Mouse (Mus musculus): ENCODE results near the gene Tbx10. TPM values are rescaled to one million over a fixed set of nuclear protein-coding genes. Genes with fewer than 3 reads are reported as not detected.
A peak's percentile ranks its signal among the peaks of the same experiment; 100 is the strongest.

Gene Tbx10
- polyA plus RNA-seq, 1 experiment from 2014 or later = not detected

GRCm38 (mm10) chr19:4003641-4004040 is 11.1 kb downstream of the Tbx10 start:
- Histone ChIP-seq H3K4me1 (ENCODE audit: control insufficient read depth, insufficient read depth, low read length) (peaks cover 51% of the 10 kb centered on the region), H3K36me3 (ENCODE audit: control insufficient read depth, insufficient read depth) (peaks cover 23% of the 10 kb centered on the region), H3K4me2 (ENCODE audit: low read depth, low read length) (peak overlapping the region; percentile 65), H3K27ac (ENCODE audit: low read length) (peak overlapping the region; percentile 99), H3K27me3 (ENCODE audit: control insufficient read depth, insufficient read depth, low read length) (no peaks in the 10 kb centered on the region), H3K9ac (ENCODE audit: low read length) (peak overlapping the region; percentile 78), H3K4me3 (ENCODE audit: low read length) (peak overlapping the region; percentile 40), H3K9me3 (replicated peaks; ENCODE audit: control insufficient read depth, low read length) (no peaks in the 10 kb centered on the region)
- 68% methylated on average over 12 of the region's 12 CpGs for WGBS
- ATAC-seq (replicated peaks; ENCODE audit: extremely low read depth, insufficient read depth, low FRiP score) = no peak

- H3K27ac ChIP-seq (ENCODE audit: low read length) = peak overlapping the region; percentile 47; the same call in 1 of the 2 replicates
- H3K27me3 ChIP-seq (ENCODE audit: control insufficient read depth, insufficient read depth, low read length) = no peaks in the 10 kb centered on the region
- no peak for ATAC-seq (replicated peaks; ENCODE audit: extremely low read depth, insufficient read depth, low FRiP score)
- H3K4me3 ChIP-seq (ENCODE audit: low read length) = peak overlapping the region; percentile 40
- H3K9ac ChIP-seq (ENCODE audit: low read length) = peak overlapping the region; percentile 39
- 72% methylated on average over 15 of the region's 15 CpGs for WGBS
- peaks cover 51% of the 10 kb centered on the region for H3K4me1 ChIP-seq (ENCODE audit: control insufficient read depth, insufficient read depth, low read length)
- no peaks in the 10 kb centered on the region for H3K9me3 ChIP-seq (replicated peaks; ENCODE audit: control insufficient read depth, low read length)
- H3K4me2 ChIP-seq (ENCODE audit: low read depth, low read length) = peak overlapping the region; percentile 65
- peaks cover 29% of the 10 kb centered on the region for H3K36me3 ChIP-seq (ENCODE audit: control insufficient read depth, insufficient read depth)
Measured at GRCm38 (mm10) chr19:4004331-4004730, 11.8 kb downstream of the Tbx10 start.

- 69% methylated on average over 9 of the region's 9 CpGs for WGBS
- Histone ChIP-seq H3K4me1 (ENCODE audit: control insufficient read depth, insufficient read depth, low read length) (peaks cover 45% of the 10 kb centered on the region), H3K36me3 (ENCODE audit: control insufficient read depth, insufficient read depth) (peaks cover 35% of the 10 kb centered on the region), H3K4me3 (ENCODE audit: low read length) (no peak overlapping the region), H3K9ac (ENCODE audit: low read length) (peak overlapping the region; percentile 39), H3K4me2 (ENCODE audit: low read depth, low read length) (peak overlapping the region; percentile 34; the same call in 1 of the 2 replicates), H3K27me3 (ENCODE audit: control insufficient read depth, insufficient read depth, low read length) (no peaks in the 10 kb centered on the region), H3K27ac (ENCODE audit: low read length) (peak overlapping the region; percentile 47), H3K9me3 (replicated peaks; ENCODE audit: control insufficient read depth, low read length) (no peaks in the 10 kb centered on the region)
- ATAC-seq (replicated peaks; ENCODE audit: extremely low read depth, insufficient read depth, low FRiP score) = no peak
Measured at GRCm38 (mm10) chr19:4005091-4005490, 12.5 kb downstream of the Tbx10 start.

GRCm38 (mm10) chr19:4005971-4006370 is 13.4 kb downstream of the Tbx10 start:
- Histone ChIP-seq H3K4me2 (ENCODE audit: low read depth, low read length) (no peak overlapping the region), H3K27ac (ENCODE audit: low read length) (no peak overlapping the region), H3K36me3 (ENCODE audit: control insufficient read depth, insufficient read depth) (peaks cover 41% of the 10 kb centered on the region), H3K4me3 (ENCODE audit: low read length) (no peak overlapping the region), H3K4me1 (ENCODE audit: control insufficient read depth, insufficient read depth, low read length) (peaks cover 45% of the 10 kb centered on the region), H3K9ac (ENCODE audit: low read length) (no peak overlapping the region), H3K27me3 (ENCODE audit: control insufficient read depth, insufficient read depth, low read length) (no peaks in the 10 kb centered on the region), H3K9me3 (replicated peaks; ENCODE audit: control insufficient read depth, low read length) (no peaks in the 10 kb centered on the region)
- WGBS = 96% methylated on average over 8 of the region's 8 CpGs
- no peak for ATAC-seq (replicated peaks; ENCODE audit: extremely low read depth, insufficient read depth, low FRiP score)

GRCm38 (mm10) chr19:4011086-4011485 is 18.5 kb downstream of the Tbx10 start:
- Histone ChIP-seq H3K4me1 (ENCODE audit: control insufficient read depth, insufficient read depth, low read length) (peaks cover 15% of the 10 kb centered on the region), H3K36me3 (ENCODE audit: control insufficient read depth, insufficient read depth) (peaks cover 44% of the 10 kb centered on the region), H3K27ac (ENCODE audit: low read length) (no peak overlapping the region), H3K9me3 (replicated peaks; ENCODE audit: control insufficient read depth, low read length) (no peaks in the 10 kb centered on the region), H3K27me3 (ENCODE audit: control insufficient read depth, insufficient read depth, low read length) (no peaks in the 10 kb centered on the region), H3K4me2 (ENCODE audit: low read depth, low read length) (peak overlapping the region; percentile 69; the same call in 1 of the 2 replicates), H3K9ac (ENCODE audit: low read length) (no peak overlapping the region), H3K4me3 (ENCODE audit: low read length) (no peak overlapping the region)
- no peak for ATAC-seq (replicated peaks; ENCODE audit: extremely low read depth, insufficient read depth, low FRiP score)
- 95% methylated on average over 5 of the region's 5 CpGs for WGBS

GRCm38 (mm10) chr19:4012432-4013022 is 20.0 kb downstream of the Tbx10 start, which contains the start of gene Ndufv1:
Gene Ndufv1, minus strand, starts transcription at chr19:4012806.
- Histone ChIP-seq H3K27ac (ENCODE audit: low read length) (peak within 1 kb of the TSS; percentile 89), H3K9me3 (replicated peaks; ENCODE audit: control insufficient read depth, low read length) (no peaks in the 10 kb centered on the region), H3K4me1 (ENCODE audit: control insufficient read depth, insufficient read depth, low read length) (peaks cover 15% of the 10 kb centered on the region), H3K4me3 (ENCODE audit: low read length) (peak within 1 kb of the TSS; percentile 91), H3K27me3 (ENCODE audit: control insufficient read depth, insufficient read depth, low read length) (no peaks in the 10 kb centered on the region), H3K9ac (ENCODE audit: low read length) (peak within 1 kb of the TSS; percentile 92), H3K4me2 (ENCODE audit: low read depth, low read length) (peak within 1 kb of the TSS; percentile 69), H3K36me3 (ENCODE audit: control insufficient read depth, insufficient read depth) (peaks cover 30% of the 10 kb centered on the region)
- ATAC-seq (replicated peaks; ENCODE audit: extremely low read depth, insufficient read depth, low FRiP score) = peak; percentile 99
- WGBS = under 1% methylated on average over 45 of the region's 45 CpGs

GRCm38 (mm10) chr19:4013066-4013465 is 20.5 kb downstream of the Tbx10 start:
- 8% methylated on average over 9 of the region's 9 CpGs for WGBS
- Histone ChIP-seq H3K4me3 (ENCODE audit: low read length) (peak overlapping the region; percentile 91), H3K9ac (ENCODE audit: low read length) (peak overlapping the region; percentile 71), H3K9me3 (replicated peaks; ENCODE audit: control insufficient read depth, low read length) (no peaks in the 10 kb centered on the region), H3K27me3 (ENCODE audit: control insufficient read depth, insufficient read depth, low read length) (no peaks in the 10 kb centered on the region), H3K4me2 (ENCODE audit: low read depth, low read length) (peak overlapping the region; percentile 63), H3K4me1 (ENCODE audit: control insufficient read depth, insufficient read depth, low read length) (peaks cover 15% of the 10 kb centered on the region), H3K36me3 (ENCODE audit: control insufficient read depth, insufficient read depth) (peaks cover 25% of the 10 kb centered on the region), H3K27ac (ENCODE audit: low read length) (0 out of 2 replicates have a peak overlapping the region, but pooled peaks have one; percentile 40)
- no peak for ATAC-seq (replicated peaks; ENCODE audit: extremely low read depth, insufficient read depth, low FRiP score)

GRCm38 (mm10) chr19:4014802-4015201 is 22.2 kb downstream of the Tbx10 start:
- no peak overlapping the region for H3K27ac ChIP-seq (ENCODE audit: low read length)
- H3K27me3 ChIP-seq (ENCODE audit: control insufficient read depth, insufficient read depth, low read length) = no peaks in the 10 kb centered on the region
- no peak overlapping the region for H3K9ac ChIP-seq (ENCODE audit: low read length)
- H3K4me3 ChIP-seq (ENCODE audit: low read length) = no peak overlapping the region
- H3K4me1 ChIP-seq (ENCODE audit: control insufficient read depth, insufficient read depth, low read length) = peaks cover 18% of the 10 kb centered on the region
- H3K4me2 ChIP-seq (ENCODE audit: low read depth, low read length) = no peak overlapping the region
- peaks cover 12% of the 10 kb centered on the region for H3K36me3 ChIP-seq (ENCODE audit: control insufficient read depth, insufficient read depth)
- ATAC-seq (replicated peaks; ENCODE audit: extremely low read depth, insufficient read depth, low FRiP score) = no peak
- no peaks in the 10 kb centered on the region for H3K9me3 ChIP-seq (replicated peaks; ENCODE audit: control insufficient read depth, low read length)

- H3K4me1 ChIP-seq (ENCODE audit: control insufficient read depth, insufficient read depth, low read length) = peaks cover 18% of the 10 kb centered on the region
- H3K27ac ChIP-seq (ENCODE audit: low read length) = no peak overlapping the region
- H3K4me2 ChIP-seq (ENCODE audit: low read depth, low read length) = no peak overlapping the region
- no peak overlapping the region for H3K9ac ChIP-seq (ENCODE audit: low read length)
- ATAC-seq (replicated peaks; ENCODE audit: extremely low read depth, insufficient read depth, low FRiP score) = no peak
- no peaks in the 10 kb centered on the region for H3K27me3 ChIP-seq (ENCODE audit: control insufficient read depth, insufficient read depth, low read length)
- H3K36me3 ChIP-seq (ENCODE audit: control insufficient read depth, insufficient read depth) = peaks cover 6% of the 10 kb centered on the region
- 53% methylated on average over 5 of the region's 5 CpGs for WGBS
- H3K4me3 ChIP-seq (ENCODE audit: low read length) = no peak overlapping the region
- no peaks in the 10 kb centered on the region for H3K9me3 ChIP-seq (replicated peaks; ENCODE audit: control insufficient read depth, low read length)
Measured at GRCm38 (mm10) chr19:4015635-4016034, 23.1 kb downstream of the Tbx10 start.

All from heart, embryonic 16.5 days (tissue).